Mouse (Mus musculus): Measurements from ENCODE around the gene Naxe. TPM values are rescaled to one million over a fixed set of nuclear protein-coding genes. Genes with fewer than 3 reads are reported as not detected.

Gene Naxe
- total RNA-seq, 4 experiments from 2014 or later: 49.1 to 56.1 (median 50.4) TPM

- DNase-seq (ENCODE audit: low spot score in 2 of 2): no peak
These were observed 10.1 kb upstream of the Naxe start for GRCm38 (mm10) chr3:88068386-88068785.

- no peak for DNase-seq (ENCODE audit: low spot score in 2 of 2)
These were observed 1.3 kb downstream of the Naxe start for GRCm38 (mm10) chr3:88057030-88057429.

DNA sequence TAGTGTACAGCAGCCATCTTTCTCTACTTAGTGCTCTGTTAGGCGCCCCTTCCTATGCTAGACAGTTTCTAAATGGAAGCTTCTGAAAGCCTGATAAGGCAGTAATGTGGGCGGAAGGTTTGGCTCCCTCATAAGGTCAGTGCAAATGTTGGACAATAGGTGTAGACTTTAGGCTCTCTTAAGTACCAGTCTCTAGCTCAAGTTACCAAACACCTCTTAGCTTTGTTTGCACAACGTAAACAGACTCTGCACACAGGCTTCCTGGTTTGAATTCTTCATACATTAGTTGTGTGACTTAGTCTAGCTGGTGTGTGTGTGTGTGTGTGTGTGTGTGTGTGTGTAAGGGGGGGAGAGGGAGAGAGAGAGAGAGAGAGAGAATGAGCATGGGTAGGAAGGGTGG, 8.8 kb downstream of the Naxe start:
- no peak for DNase-seq (ENCODE audit: low spot score in 2 of 2)

DNA sequence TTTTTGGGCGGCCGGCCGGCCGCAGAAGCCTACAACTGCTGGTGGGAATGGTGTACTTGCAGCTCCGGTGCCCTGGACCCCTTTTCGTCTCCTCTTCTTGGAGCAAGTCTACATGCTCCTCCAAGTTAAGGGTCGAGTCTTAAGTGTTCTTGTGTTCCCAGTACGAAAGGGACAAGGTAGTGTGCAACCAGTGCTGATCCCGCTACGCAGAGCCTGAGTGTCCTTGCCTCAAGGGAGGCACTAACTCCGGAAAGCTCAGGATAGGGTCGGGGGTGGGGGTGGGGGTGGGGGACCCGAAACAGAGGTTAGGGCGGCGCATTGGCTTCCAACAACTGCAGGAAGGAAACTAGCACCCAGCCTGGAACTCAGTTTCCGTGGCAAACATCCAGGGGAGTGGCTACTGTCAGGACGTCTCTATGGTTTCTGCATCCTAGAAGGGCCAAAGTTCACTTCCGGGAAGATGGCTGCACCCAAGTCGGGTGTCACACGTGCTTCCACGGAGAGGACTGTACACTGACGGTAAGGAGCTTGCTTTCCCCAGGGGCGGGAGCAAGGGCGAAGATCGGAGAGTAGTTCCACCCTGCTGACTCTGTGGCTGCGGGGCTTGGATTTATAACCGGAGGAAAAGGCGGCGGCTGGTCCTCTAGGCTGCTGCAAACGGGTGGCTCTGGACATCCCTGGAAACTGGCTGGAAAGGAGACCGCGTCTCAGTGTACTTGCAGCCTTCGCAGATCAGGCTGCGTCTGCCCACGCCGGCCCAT, 15.5 kb downstream of the Naxe start, which contains the start of gene Gpatch4:
Gene Gpatch4 (plus strand): TSS at position 448 of the 761 bp plus-strand sequence.
- DNase-seq (ENCODE audit: low spot score in 2 of 2): peak; percentile 73 to 79

DNA sequence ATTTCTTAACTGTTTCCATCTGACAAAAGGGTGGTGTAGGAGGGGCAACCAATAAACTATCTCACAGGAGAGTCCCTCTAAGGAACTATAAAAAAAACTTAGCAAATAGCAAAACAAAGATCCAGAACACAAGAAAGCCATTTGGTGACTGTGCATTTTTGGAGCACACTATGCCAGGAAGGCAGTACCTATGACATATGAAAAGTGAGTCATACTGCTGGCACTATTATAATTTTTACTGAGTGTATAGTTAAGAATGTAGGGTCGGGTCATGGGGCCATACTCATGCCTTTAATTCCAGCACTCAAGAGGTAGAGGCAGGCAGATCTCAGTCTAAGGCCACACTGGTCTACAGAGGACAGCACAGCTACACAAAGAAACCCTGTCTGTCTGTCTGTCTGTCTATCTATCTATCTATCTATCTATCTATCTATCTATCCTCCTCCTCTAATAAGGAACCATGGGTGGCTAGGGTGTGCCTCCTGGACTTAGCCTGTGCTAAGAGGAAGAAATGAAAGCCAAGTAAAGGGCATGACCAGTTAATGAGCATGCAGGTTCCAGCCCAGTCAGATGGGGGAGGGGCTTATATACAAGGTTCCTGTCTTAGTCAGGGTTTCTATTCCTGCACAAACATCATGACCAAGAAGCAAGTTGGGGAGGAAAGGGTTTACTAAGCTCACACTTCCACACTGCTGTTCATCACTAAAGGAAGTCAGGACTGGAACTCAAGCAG, 22.6 kb downstream of the Naxe start:
- no peak for DNase-seq (ENCODE audit: low spot score in 2 of 2)

DNA sequence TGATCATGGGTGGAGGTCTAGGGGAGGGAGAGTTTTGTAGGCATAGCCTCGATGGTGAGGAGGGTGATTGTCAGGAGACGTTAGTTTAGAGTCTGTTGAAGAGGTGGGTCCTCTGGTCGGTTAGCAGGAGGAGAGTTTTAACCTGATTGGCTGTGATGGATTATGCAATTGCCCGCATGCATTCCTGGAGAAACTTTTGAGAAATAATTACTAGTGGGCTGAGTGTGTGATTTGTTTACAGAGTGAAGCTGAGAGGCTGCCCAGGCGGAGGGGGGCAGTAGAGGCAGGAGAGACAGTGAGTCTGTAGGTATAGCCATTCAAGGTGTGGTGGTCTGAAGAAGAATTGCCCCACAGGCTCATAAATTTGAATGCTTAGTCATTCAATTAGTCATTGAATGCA, 24.8 kb downstream of the Naxe start:
- no peak for DNase-seq (ENCODE audit: low spot score in 2 of 2)

- DNase-seq (ENCODE audit: low spot score in 2 of 2): no peak
These were observed 27.5 kb downstream of the Naxe start for GRCm38 (mm10) chr3:88030608-88031395.

DNA sequence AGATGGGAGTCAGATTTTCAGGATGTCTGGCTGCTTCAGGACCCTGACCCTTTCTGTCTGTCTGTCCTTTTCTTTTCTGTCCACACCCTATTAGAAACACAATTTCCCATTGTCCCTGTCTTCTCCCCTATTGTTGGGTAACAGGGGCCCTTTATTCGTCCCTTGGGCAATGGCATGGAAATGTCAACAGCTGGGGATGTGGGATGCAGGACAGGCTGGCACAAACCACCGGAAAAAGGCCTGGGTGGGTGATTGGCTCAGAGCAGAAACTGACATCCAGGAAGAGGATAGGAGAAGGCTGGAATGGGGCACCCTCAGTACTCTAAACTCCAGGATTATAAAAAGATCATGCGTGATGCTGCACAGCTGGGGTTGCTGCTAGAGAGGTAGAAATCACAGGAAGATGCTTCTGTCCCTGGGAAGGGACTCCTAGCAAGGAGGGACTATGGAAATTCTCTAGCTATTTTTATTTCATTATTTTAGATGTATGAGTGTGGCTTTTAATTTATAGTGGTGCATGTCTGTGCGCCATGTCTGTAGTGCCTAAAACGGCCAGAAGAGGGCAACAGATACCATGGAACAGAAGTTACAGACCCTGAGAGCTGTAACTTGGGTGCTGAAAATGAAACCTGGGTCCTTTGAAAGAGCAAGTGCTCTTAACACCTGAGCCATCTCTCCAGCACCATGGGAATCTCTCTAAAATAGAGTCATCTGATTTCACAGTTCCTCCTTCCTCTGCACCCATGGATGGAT, 30.7 kb downstream of the Naxe start, which contains the start of gene Hapln2:
Gene Hapln2 (minus strand): TSS at position 150 of the 753 bp plus-strand sequence.
- no peak for DNase-seq (ENCODE audit: low spot score in 2 of 2)

DNA sequence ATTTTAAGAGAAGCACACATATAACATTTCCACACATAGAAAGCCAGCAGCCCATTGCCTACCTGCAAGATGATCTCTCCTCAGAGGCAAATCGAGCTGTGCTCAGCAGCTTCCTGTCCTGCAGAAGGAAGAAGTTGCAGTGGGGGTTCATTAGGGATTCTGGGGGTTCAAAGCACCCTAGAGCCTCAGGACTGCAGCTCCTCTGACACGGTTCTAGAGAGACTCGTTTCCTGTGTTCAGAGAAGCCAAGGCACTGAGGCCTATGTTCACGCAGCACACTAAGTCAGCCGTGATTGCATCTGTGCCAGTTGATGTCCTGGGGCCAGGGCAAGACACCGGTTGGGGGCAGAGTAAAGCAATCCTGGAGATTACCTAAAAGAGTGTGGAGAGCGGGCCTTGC, 31.5 kb downstream of the Naxe start:
- DNase-seq (ENCODE audit: low spot score in 2 of 2): no peak

DNA sequence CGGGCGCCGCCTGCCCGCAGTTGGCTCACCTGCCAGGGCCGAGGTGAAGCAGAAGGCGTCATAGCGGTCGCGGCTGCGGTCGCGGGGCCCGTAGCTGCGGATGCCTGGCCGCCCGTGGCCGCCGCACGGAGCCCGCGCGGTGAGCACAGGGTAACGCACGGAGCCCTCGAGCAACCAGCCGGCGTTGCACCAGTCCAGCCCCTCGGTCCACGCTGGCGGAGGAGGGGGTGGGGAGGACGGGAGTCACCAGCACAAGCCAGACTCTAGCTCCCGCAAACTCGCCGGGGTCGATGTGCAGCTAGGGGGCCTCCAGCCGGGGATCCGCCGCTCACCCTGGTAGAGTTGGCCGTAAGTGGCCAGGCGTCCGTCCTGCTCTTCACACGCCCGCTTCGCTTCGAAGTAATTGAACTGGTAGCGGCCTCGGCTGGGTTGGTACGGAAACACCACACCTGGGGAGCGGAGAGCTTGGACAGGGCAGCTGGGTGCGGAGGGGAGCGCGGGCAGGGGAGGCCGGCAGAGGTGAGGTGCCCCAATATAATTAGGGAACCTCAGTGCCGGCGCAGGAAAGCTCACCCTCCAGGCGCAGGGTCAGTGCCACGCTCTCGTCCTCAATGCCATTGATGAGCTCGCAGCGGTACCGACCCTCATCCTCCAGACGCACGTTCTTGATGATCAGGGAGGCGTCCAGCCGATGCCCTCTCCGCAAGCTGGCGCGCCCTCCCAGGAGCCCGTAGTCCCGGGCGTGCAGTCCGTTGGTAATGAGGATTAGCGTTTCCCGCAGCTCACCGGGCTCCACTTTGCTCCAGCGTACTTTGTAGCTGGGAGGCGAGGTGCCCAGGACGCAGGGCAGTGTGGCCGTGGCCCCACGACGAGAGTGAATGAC, 34.9 kb downstream of the Naxe start:
- DNase-seq (ENCODE audit: low spot score in 2 of 2): no peak

DNA sequence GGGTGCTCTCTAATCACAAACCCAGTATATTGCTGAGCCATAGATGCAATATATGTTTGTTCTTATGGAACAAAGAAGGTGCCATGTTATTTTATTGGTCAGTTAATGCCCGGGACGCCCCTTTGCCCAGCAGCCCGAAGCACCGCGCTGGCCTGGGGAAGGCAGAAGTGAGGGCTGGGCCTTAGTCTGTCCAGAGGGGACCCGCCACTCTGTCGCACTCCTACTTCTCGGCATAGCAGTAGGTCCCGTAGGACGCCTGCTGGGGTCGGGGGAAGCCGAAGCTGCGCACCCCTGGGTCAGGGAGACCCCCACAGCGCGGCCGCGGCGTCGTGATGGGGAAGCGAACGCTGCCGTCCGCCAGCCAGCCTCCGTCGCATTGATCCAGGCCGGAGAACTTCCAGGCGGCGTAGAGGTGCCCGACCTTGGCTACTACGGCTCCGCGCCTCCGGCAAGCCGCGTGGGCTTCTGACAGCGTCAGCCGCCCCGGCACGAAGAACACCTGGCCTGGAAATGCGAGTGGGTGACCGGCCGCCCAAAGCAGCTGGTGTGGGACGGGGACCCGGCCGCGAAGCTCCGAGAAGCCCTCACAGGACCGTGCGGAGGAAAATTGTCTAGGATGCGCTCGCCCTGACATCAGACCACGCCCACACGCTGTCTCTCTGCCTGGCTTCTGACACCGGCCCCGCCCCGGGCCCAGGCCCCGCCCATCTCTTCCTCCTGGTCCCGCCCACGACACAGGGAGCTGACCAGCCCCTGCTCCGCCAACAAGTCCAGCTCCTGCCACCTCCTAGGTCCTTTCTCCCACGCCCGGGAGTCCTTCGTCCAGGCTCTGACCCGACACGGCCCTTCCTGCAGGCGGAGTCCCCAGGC, 35.7 kb downstream of the Naxe start:
- DNase-seq (ENCODE audit: low spot score in 2 of 2): peak; percentile 84 to 85

DNA sequence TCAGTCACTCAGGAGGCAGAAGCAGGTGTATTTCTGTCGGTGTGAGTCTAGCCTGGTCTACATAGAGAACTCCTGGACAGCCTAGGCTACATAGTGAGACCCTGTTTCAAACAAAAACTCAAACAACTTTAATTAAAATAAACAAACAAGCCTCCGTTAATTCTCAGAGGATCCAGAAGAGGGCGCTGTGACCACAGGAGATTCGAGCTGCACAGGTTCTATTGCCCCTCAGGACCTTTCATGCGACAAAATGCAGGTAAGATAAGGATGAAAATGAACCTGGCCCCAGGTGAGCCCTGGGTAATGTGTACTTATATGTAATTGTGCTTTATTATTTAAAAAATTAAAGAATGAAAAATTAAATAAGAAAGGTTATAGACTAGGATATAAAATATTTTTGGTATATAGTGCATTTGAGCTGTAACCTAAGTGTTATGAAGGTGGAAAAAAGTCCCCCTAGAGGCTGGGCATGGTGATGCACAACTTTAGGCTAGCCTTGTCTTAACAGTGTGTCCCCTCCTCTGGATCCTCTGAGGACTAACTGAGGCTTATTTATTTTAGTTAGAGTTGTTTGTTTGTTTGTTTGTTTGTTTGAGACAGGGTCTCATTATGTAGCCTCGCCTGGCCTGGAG, 47.5 kb downstream of the Naxe start:
- DNase-seq (ENCODE audit: low spot score in 2 of 2): no peak

Other genes with a start within 250 kb of the Naxe start
- gene Pear1, start 234.2 kb downstream of the Naxe start, total RNA-seq (2022): 1 to 10 TPM; 3.2 to 7.1 (median 5.1) TPM
- gene Sh2d2a, start 211.7 kb downstream of the Naxe start, total RNA-seq (2022): not detected
- gene Prcc, start 172.9 kb downstream of the Naxe start, total RNA-seq (2022): 10 to 100 TPM; 48.6 to 53.0 (median 52.0) TPM
- gene Hdgf, start 152.2 kb downstream of the Naxe start, total RNA-seq (2022): 100 to 1,000 TPM; 243 to 264 (median 254) TPM
- gene Mrpl24, start 139.0 kb downstream of the Naxe start, total RNA-seq (2022): 10 to 100 TPM; 40.9 to 48.1 (median 45.8) TPM
- 1 to 10 TPM; 5.8 to 7.6 (median 7.2) TPM for gene Isg20l2, start 128.2 kb downstream of the Naxe start, total RNA-seq (2022)
- 1 to 10 TPM; 2.4 to 4.1 (median 3.5) TPM for gene Rrnad1, start 127.8 kb downstream of the Naxe start, total RNA-seq (2022)
- gene Crabp2, start 109.8 kb downstream of the Naxe start, total RNA-seq (2022): not detected
- gene Nes, start 87.4 kb downstream of the Naxe start, total RNA-seq (2022): 10 to 100 TPM in 2 of 4 experiments, 1 to 10 TPM in 2; 8.7 to 18.0 (median 12.0) TPM
- under 1 TPM in 1 of 4 experiments, not detected in 3; 0.15 TPM for gene Bcan, start 58.3 kb downstream of the Naxe start, total RNA-seq (2022)
- gene Hapln2, start 30.9 kb downstream of the Naxe start, total RNA-seq (2022): under 1 TPM in 1 of 4 experiments, not detected in 3; 0.11 TPM
- 10 to 100 TPM; 24.2 to 30.2 (median 25.5) TPM for gene Gpatch4, start 15.4 kb downstream of the Naxe start, total RNA-seq (2022)
- not detected for gene Ttc24, start 19.8 kb upstream of the Naxe start, total RNA-seq (2022)
- gene Iqgap3, start 23.5 kb upstream of the Naxe start, total RNA-seq (2022): under 1 TPM; 0.08 to 0.39 (median 0.12) TPM
- 100 to 1,000 TPM; 164 to 186 (median 172) TPM for gene Mef2d, start 83.9 kb upstream of the Naxe start, total RNA-seq (2022)
- gene Rhbg, start 196.2 kb upstream of the Naxe start, total RNA-seq (2022): not detected
- 1 to 10 TPM in 1 of 4 experiments, under 1 TPM in 3; 0.72 to 2.2 (median 0.81) TPM for gene Gm38392, start 228.7 kb upstream of the Naxe start, total RNA-seq (2022)
- 1 to 10 TPM; 2.6 to 7.3 (median 6.1) TPM for gene Tsacc, start 238.5 kb upstream of the Naxe start, total RNA-seq (2022)
- 100 to 1,000 TPM in 1 of 4 experiments, 10 to 100 TPM in 3; 91.1 to 102 (median 92.6) TPM for gene Cct3, start 238.6 kb upstream of the Naxe start, total RNA-seq (2022)